Mouse (Mus musculus) hindbrain, embryonic 15.5 days (tissue): ENCODE results near the gene Slc2a1. TPM values are rescaled to one million over a fixed set of nuclear protein-coding genes. Genes with fewer than 3 reads are reported as not detected.
A peak's percentile ranks its signal among the peaks of the same experiment; 100 is the strongest.

Source experiments
- ATAC-seq: fragments of 200-750 bp; cut with Nextera tagmentation; 2 replicates; pipeline ENCODE4 v1.8.0; 2017; ENCODE audit warnings: low read depth, moderate number of reproducible peaks, moderate TSS enrichment; ENCODE audit not compliant: low FRiP score
- H3K27ac ChIP-seq: fragments of 300-500 bp; sonication (generic); replicated peaks from 2 replicates; pipeline ENCODE4 v1.5.1; 2015; ENCODE audit warnings: mild to moderate bottlenecking, inconsistent platforms
- H3K27me3 ChIP-seq: fragments of 300-500 bp; sonication (generic); 2 replicates; pipeline ENCODE4 v1.6.1; 2015; ENCODE audit warnings: control low read depth, inconsistent platforms
- H3K36me3 ChIP-seq: fragments of 300-500 bp; sonication (generic); 2 replicates; pipeline ENCODE4 v1.6.1; 2015; ENCODE audit warnings: control low read depth, inconsistent platforms
- H3K4me1 ChIP-seq: fragments of 300-500 bp; sonication (generic); replicated peaks from 2 replicates; pipeline ENCODE4 v1.6.1; 2015; ENCODE audit warnings: control low read depth, inconsistent platforms
- H3K4me2 ChIP-seq: fragments of 300-500 bp; sonication (generic); 2 replicates; pipeline ENCODE4 v1.6.1; 2015; ENCODE audit warnings: moderate library complexity, mild to moderate bottlenecking, inconsistent platforms
- H3K4me3 ChIP-seq: fragments of 300-500 bp; sonication (generic); 2 replicates; pipeline ENCODE4 v1.5.1; 2015; ENCODE audit warnings: mild to moderate bottlenecking, inconsistent platforms
- H3K9ac ChIP-seq: fragments of 300-500 bp; sonication (generic); 2 replicates; pipeline ENCODE4 v1.6.1; 2015; ENCODE audit warnings: inconsistent platforms
- H3K9me3 ChIP-seq: fragments of 300-500 bp; sonication (generic); 2 replicates; pipeline ENCODE4 v1.6.1; 2016; ENCODE audit warnings: control low read depth, inconsistent platforms
- WGBS: fragments of 180-500 bp; shearing (Covaris S2); methylation state at CpG from one replicate; pipeline ENCODE4 v1.1.7; 2015; 5-methylcytosine and 5-hydroxymethylcytosine counted together
- polyA plus RNA-seq: library from polyadenylated mRNA; unstranded; fragments of >200 nt; fragmentation: Nextera tagmentation; extraction: Ambion mirVana; gene quantifications from 2 replicates; pipeline ENCODE4 v1.2.1, GENCODE M21; 2015

Slc2a1 gene
- polyA plus RNA-seq, 1 experiment from 2014 or later: 89.6 TPM

GRCm38 (mm10) chr4:119075273-119075672 lies 33.2 kb upstream of the Slc2a1 start:
- Histone ChIP-seq H3K4me2 (no peak overlapping the region), H3K36me3 (no peaks in the 10 kb centered on the region), H3K9ac (no peak overlapping the region), H3K27ac (no peak overlapping the region), H3K9me3 (no peaks in the 10 kb centered on the region), H3K4me3 (no peak overlapping the region), H3K27me3 (peaks cover 13% of the 10 kb centered on the region), H3K4me1 (peaks cover 28% of the 10 kb centered on the region)
- ATAC-seq: no peak
- 44% methylated on average over 6 of the region's 7 CpGs for WGBS

- WGBS: 83% methylated on average over 11 of the region's 11 CpGs
- H3K27me3 ChIP-seq: peaks cover 13% of the 10 kb centered on the region
- no peak overlapping the region for H3K4me2 ChIP-seq
- H3K9ac ChIP-seq: no peak overlapping the region
- no peaks in the 10 kb centered on the region for H3K36me3 ChIP-seq
- no peaks in the 10 kb centered on the region for H3K9me3 ChIP-seq
- H3K27ac ChIP-seq: no peak overlapping the region
- peaks cover 21% of the 10 kb centered on the region for H3K4me1 ChIP-seq
- ATAC-seq: no peak
- no peak overlapping the region for H3K4me3 ChIP-seq
Measured at GRCm38 (mm10) chr4:119076336-119076735, 32.2 kb upstream of the Slc2a1 start.

- peak; percentile 70 for ATAC-seq
- peaks cover 10% of the 10 kb centered on the region for H3K27me3 ChIP-seq
- no peaks in the 10 kb centered on the region for H3K9me3 ChIP-seq
- no peak overlapping the region for H3K9ac ChIP-seq
- WGBS: 46% methylated on average over 13 of the region's 13 CpGs
- H3K4me1 ChIP-seq: peaks cover 14% of the 10 kb centered on the region
- no peak overlapping the region for H3K4me2 ChIP-seq
- H3K36me3 ChIP-seq: no peaks in the 10 kb centered on the region
- H3K4me3 ChIP-seq: no peak overlapping the region
- no peak overlapping the region for H3K27ac ChIP-seq
Measured at GRCm38 (mm10) chr4:119077084-119077682, 31.3 kb upstream of the Slc2a1 start.

- Histone ChIP-seq H3K27ac (no peak overlapping the region), H3K9me3 (no peaks in the 10 kb centered on the region), H3K4me1 (peaks cover 10% of the 10 kb centered on the region), H3K9ac (no peak overlapping the region), H3K4me2 (no peak overlapping the region), H3K4me3 (no peak overlapping the region), H3K36me3 (no peaks in the 10 kb centered on the region), H3K27me3 (no peaks in the 10 kb centered on the region)
- no peak for ATAC-seq
- 92% methylated on average over 6 of the region's 6 CpGs for WGBS
Measured at GRCm38 (mm10) chr4:119079928-119080327, 28.6 kb upstream of the Slc2a1 start.

GRCm38 (mm10) chr4:119082740-119083231 lies 25.7 kb upstream of the Slc2a1 start:
- 49% methylated on average over 3 of the region's 3 CpGs for WGBS
- no peak overlapping the region for H3K27ac ChIP-seq
- H3K4me2 ChIP-seq: no peak overlapping the region
- 0 out of 2 replicates have a peak, but pooled peaks have one; percentile 27 for ATAC-seq
- H3K36me3 ChIP-seq: no peaks in the 10 kb centered on the region
- no peak overlapping the region for H3K9ac ChIP-seq
- H3K9me3 ChIP-seq: no peaks in the 10 kb centered on the region
- no peaks in the 10 kb centered on the region for H3K27me3 ChIP-seq
- peaks cover 7% of the 10 kb centered on the region; the same call in 1 of the 2 replicates for H3K4me1 ChIP-seq
- no peak overlapping the region for H3K4me3 ChIP-seq

GRCm38 (mm10) chr4:119088424-119088823 lies 20.1 kb upstream of the Slc2a1 start:
- no peak overlapping the region for H3K4me2 ChIP-seq
- H3K9me3 ChIP-seq: no peaks in the 10 kb centered on the region
- no peaks in the 10 kb centered on the region for H3K36me3 ChIP-seq
- no peak overlapping the region for H3K9ac ChIP-seq
- H3K27me3 ChIP-seq: no peaks in the 10 kb centered on the region
- no peak for ATAC-seq
- 69% methylated on average over 2 of the region's 2 CpGs for whole genome bisulfite sequencing
- H3K4me1 ChIP-seq: no peaks in the 10 kb centered on the region
- no peak overlapping the region for H3K4me3 ChIP-seq
- no peak overlapping the region for H3K27ac ChIP-seq

GRCm38 (mm10) chr4:119093890-119094289 lies 14.6 kb upstream of the Slc2a1 start:
- WGBS: 67% methylated on average over 7 of the region's 7 CpGs
- ATAC-seq: no peak

GRCm38 (mm10) chr4:119094987-119095386 lies 13.5 kb upstream of the Slc2a1 start:
- Histone ChIP-seq H3K27ac (no peak overlapping the region), H3K36me3 (no peaks in the 10 kb centered on the region), H3K4me2 (no peak overlapping the region), H3K4me1 (no peaks in the 10 kb centered on the region), H3K9ac (no peak overlapping the region), H3K4me3 (no peak overlapping the region), H3K27me3 (no peaks in the 10 kb centered on the region), H3K9me3 (no peaks in the 10 kb centered on the region)
- ATAC-seq: no peak
- 27% methylated on average over 4 of the region's 4 CpGs for WGBS

More at GRCm38 (mm10) chr4:119093890-119094289, 14.6 kb upstream of the Slc2a1 start:
- Histone ChIP-seq H3K9me3 (no peaks in the 10 kb centered on the region), H3K27me3 (no peaks in the 10 kb centered on the region), H3K4me1 (no peaks in the 10 kb centered on the region), H3K4me3 (no peak overlapping the region), H3K27ac (no peak overlapping the region), H3K36me3 (no peaks in the 10 kb centered on the region), H3K9ac (no peak overlapping the region), H3K4me2 (no peak overlapping the region)

- Histone ChIP-seq H3K27me3 (no peaks in the 10 kb centered on the region), H3K4me3 (no peak overlapping the region), H3K27ac (no peak overlapping the region), H3K36me3 (no peaks in the 10 kb centered on the region), H3K9me3 (no peaks in the 10 kb centered on the region), H3K4me2 (no peak overlapping the region), H3K9ac (no peak overlapping the region), H3K4me1 (no peaks in the 10 kb centered on the region)
- no peak for ATAC-seq
- 75% methylated on average over 3 of the region's 3 CpGs for WGBS
Measured at GRCm38 (mm10) chr4:119096401-119096800, 12.1 kb upstream of the Slc2a1 start.

- WGBS: 93% methylated on average over 4 of the region's 4 CpGs
- Histone ChIP-seq H3K9ac (no peak overlapping the region), H3K4me3 (no peak overlapping the region), H3K27me3 (no peaks in the 10 kb centered on the region), H3K9me3 (no peaks in the 10 kb centered on the region), H3K4me2 (no peak overlapping the region), H3K36me3 (no peaks in the 10 kb centered on the region), H3K27ac (no peak overlapping the region), H3K4me1 (no peaks in the 10 kb centered on the region)
- no peak for ATAC-seq
Measured at GRCm38 (mm10) chr4:119097421-119097820, 11.1 kb upstream of the Slc2a1 start.

GRCm38 (mm10) chr4:119098216-119099210 lies 10.0 kb upstream of the Slc2a1 start:
- no peaks in the 10 kb centered on the region for H3K4me1 ChIP-seq
- no peak for ATAC-seq
- no peaks in the 10 kb centered on the region for H3K36me3 ChIP-seq
- H3K27me3 ChIP-seq: no peaks in the 10 kb centered on the region
- H3K27ac ChIP-seq: no peak overlapping the region
- H3K9ac ChIP-seq: no peak overlapping the region
- no peaks in the 10 kb centered on the region for H3K9me3 ChIP-seq
- H3K4me2 ChIP-seq: no peak overlapping the region
- H3K4me3 ChIP-seq: no peak overlapping the region
- 49% methylated on average over 8 of the region's 8 CpGs for WGBS

- Histone ChIP-seq H3K9ac (no peak overlapping the region), H3K36me3 (no peaks in the 10 kb centered on the region), H3K4me2 (no peak overlapping the region), H3K4me1 (peaks cover 14% of the 10 kb centered on the region), H3K9me3 (no peaks in the 10 kb centered on the region), H3K4me3 (no peak overlapping the region), H3K27me3 (no peaks in the 10 kb centered on the region), H3K27ac (no peak overlapping the region)
- no peak for ATAC-seq
- WGBS: 91% methylated on average over 3 of the region's 3 CpGs
Measured at GRCm38 (mm10) chr4:119101392-119101791, 7.1 kb upstream of the Slc2a1 start.
